ENCODE assay signal across 26 mouse cellular contexts in the genomic region with DNA sequence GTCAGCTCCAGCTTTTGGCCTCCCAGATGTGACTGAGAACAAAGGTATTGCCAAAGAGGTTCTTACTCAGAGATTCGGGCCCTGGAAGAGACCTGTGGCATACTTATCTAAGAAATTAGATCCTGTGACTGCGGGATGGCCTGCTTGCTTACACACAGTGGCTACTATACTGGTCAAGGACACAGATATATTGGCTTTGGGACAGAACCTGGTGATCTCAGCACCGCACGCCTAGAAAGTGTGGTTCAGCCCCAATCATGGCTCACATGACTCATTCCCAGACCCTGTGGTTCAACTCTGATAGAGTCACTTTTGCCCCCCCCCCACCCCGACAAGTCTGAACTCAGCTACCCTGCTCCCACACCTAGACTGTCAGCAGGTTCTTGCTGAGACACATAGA. TPM values are rescaled to one million over a fixed set of nuclear protein-coding genes. Genes with fewer than 3 reads are reported as not detected.
"Had no signal": no experiment of that assay in that cellular context is flagged by ENCODE, and none has a peak within 500 bp of the region (broad histone marks: within the 10 kb centered on the region; RNA-seq: fewer than 3 reads in every experiment).

No protein-coding gene starts in this region.

- H3K4me2 ChIP-seq: kidney, embryonic 15.5 days; limb, embryonic 12.5 days; limb, embryonic 15.5 days; lung, embryonic 15.5 days; midbrain, embryonic 13.5 days; neural tube, embryonic 13.5 days; stomach, embryonic 15.5 days had no signal

- H3K27me3 ChIP-seq: kidney, embryonic 15.5 days; limb, embryonic 12.5 days; limb, embryonic 15.5 days; lung, embryonic 15.5 days; midbrain, embryonic 13.5 days; neural tube, embryonic 13.5 days; stomach, embryonic 15.5 days had no signal

- H3K36me3 ChIP-seq: kidney, embryonic 15.5 days; limb, embryonic 12.5 days; limb, embryonic 15.5 days; lung, embryonic 15.5 days; midbrain, embryonic 10.5 days; midbrain, embryonic 13.5 days; neural tube, embryonic 13.5 days; stomach, embryonic 15.5 days had no signal

- ATAC-seq: midbrain, embryonic 13.5 days; midbrain, embryonic 16.5 days had no signal

- H3K4me1 ChIP-seq: kidney, embryonic 15.5 days; limb, embryonic 12.5 days; limb, embryonic 15.5 days; lung, embryonic 15.5 days; megakaryocyte, embryonic 14.5 days; midbrain, embryonic 10.5 days; midbrain, embryonic 13.5 days; neural tube, embryonic 13.5 days; stomach, embryonic 15.5 days had no signal

- H3K9me3 ChIP-seq: kidney, embryonic 15.5 days; limb, embryonic 12.5 days; limb, embryonic 15.5 days; lung, embryonic 15.5 days; midbrain, embryonic 10.5 days; midbrain, embryonic 13.5 days; neural tube, embryonic 13.5 days; stomach, embryonic 15.5 days had no signal

- H3K9ac ChIP-seq: kidney, embryonic 15.5 days; limb, embryonic 12.5 days; limb, embryonic 15.5 days; liver, embryonic 14.5 days; lung, embryonic 15.5 days; midbrain, embryonic 13.5 days; neural tube, embryonic 13.5 days; stomach, embryonic 15.5 days had no signal

- DNase-seq: kidney, postnatal 10 days; kidney, postnatal 36 days; layer of hippocampus, postnatal 36 days; left cerebral cortex, postnatal 4 days; lung, adult 18-20 months; lung, postnatal 10 days; lung, postnatal 36 days; retina, postnatal 1 day; right cerebral cortex, postnatal 25 days; spleen, adult 18-20 months; thymus, postnatal 36 days had no signal

- H3K27ac ChIP-seq: kidney, embryonic 15.5 days; left cerebral cortex, adult 2 months; limb, embryonic 12.5 days; limb, embryonic 15.5 days; liver, embryonic 14.5 days; lung, embryonic 15.5 days; midbrain, embryonic 10.5 days; midbrain, embryonic 13.5 days; neural tube, embryonic 13.5 days; stomach, embryonic 15.5 days had no signal

- H3K4me3 ChIP-seq: kidney, embryonic 15.5 days; left cerebral cortex, adult 2 months; limb, embryonic 12.5 days; limb, embryonic 15.5 days; lung, embryonic 15.5 days; megakaryocyte, embryonic 14.5 days; midbrain, embryonic 10.5 days; midbrain, embryonic 13.5 days; myocyte; neural tube, embryonic 13.5 days; stomach, embryonic 15.5 days had no signal

RNA-seq across cellular contexts. Expression of a gene that starts 28.3 kb away (rescaled TPM):
- total RNA-seq: monocyte, adult 5-6 weeks; neutrophil, adult 5-6 weeks had no signal

RNA-seq across cellular contexts. Expression of a gene that starts 40.7 kb away (rescaled TPM):
- total RNA-seq: monocyte, adult 5-6 weeks had no signal
